Mouse (Mus musculus) kidney, adult 9 months (tissue): ENCODE measurements around the gene Gria1.

Source experiments
- DNase-seq: peaks from one replicate; pipeline ENCODE4 v3.0.0; 2022

Gria1 gene

DNA sequence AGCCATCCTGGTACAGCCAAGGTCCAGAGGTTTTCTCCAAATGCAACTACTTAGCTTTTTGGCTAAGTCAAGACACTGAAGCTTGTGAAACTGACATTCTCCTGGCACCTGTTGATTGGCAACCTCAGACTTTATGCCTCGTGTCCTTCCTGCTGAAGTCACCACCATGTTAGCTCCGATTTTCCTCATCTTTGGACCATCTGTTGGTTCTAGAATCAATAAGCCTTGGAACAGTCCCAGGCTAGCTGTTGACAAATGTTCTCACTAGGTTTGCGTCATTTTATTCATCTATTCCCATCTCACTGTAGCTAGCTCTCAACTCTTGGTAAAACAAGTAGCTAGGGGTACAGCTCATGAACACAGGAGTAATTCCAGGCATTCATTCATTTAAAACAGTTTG is 51.3 kb downstream of the Gria1 start:
- DNase-seq: no peak

DNA sequence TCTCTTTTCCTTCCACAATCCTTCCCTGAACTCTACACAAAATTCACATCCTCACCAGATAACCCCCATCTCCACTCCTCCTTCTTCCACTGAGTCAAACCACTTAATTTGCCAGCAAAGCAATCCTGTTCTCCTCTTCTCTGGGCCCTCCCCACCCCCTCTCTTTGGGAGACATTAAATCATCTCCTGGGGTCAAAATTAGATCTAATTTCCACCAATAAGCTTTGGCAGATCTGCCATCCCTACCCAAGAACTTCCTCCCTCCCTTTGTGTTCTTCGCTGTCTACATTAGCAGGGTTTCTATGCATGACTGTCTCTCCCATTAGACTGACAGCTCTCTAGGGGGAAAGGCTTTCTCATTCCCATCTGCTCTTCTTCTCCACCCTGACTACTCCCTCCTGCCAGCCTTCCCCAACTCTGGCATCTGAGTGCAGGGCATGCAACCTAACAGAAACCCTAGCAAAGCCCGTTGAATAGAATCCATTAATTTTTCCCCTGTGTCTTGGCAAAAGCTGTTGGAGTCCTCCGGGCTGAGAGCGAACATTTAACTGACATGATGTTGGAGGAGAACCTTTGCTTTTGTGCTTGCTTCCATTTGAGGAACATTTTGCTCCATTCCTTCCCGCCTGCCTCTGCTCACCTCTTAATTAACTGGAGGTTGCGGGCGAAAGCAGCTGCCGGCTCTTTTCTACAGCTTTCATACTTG is 59.2 kb downstream of the Gria1 start:
- no peak for DNase-seq

DNA sequence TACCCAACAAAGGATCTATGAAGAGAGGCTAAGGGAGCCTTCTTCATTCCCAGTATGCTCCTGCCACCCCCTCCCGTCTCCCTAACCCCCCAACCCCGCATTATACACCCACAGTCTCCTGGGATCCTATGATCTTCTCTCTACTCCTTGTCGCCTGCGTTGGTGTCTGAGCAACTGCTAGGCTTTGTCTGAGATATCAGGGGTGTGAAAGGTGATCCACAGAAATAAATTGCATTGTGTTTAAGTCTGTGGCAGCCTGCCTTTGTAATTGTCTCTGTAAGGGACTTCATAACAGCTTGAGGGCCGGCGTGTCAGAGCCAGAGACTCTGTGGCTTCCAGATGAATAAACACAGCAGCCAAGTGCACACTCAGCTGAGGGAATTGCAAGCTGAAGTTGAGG is 61.0 kb downstream of the Gria1 start:
- no peak for DNase-seq

DNA sequence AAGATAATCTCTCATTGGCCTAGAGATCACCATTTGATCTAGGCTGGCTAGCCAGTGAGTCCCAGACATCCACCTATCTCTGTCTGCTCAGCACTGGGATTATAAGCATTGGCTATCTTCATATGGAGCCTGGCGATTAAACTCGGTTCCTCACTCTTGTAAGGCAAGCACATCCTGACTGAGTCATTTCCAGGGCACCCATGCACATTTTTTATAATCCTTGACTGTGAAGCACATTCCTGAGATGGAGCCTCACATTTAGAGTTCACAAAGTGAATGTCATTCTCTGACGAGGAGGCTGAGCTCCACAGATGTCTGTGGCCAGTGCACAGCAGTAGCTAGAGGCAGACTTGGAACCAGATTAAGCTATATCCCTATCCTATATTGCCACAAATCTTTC is 68.2 kb downstream of the Gria1 start:
- no peak for DNase-seq

DNA sequence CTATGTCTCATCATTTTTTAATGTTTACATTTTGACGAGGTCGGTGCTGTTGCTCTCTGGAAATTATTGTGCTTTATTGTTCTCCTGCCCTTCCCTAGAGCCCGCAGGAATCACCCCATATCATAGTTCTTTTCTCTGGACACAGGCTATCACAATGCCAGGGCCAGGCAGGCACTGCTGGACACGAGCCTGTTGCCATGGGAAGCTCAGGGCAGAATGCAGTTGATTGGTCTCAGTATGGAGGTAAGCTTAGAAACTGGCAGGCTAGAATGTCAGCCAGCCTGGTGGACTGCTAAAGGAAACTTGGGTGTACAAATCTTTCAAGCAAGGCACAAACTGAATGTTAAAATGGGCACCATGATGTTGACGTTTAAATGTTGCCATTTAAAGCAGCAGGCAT is 78.3 kb downstream of the Gria1 start:
- DNase-seq: no peak

DNA sequence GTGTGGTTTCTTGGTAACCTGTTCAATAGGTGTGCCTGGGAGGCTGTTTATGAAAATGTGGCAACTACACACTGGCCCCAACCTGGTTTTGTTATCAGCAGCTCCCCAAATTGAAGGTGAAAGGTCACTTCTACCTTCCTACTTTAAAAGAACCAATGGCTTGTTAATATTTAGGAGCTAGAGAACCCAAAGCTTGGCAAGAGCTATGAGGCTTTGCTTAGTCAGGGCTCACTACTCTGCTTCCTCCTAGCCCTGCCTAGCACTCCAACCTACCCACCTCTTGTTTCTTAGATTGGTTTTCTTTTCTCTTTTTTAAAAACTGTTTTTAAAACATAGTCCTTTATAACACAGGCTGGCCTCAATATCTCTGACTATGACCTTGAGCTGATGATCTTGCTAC is 79.5 kb downstream of the Gria1 start:
- DNase-seq: no peak

DNA sequence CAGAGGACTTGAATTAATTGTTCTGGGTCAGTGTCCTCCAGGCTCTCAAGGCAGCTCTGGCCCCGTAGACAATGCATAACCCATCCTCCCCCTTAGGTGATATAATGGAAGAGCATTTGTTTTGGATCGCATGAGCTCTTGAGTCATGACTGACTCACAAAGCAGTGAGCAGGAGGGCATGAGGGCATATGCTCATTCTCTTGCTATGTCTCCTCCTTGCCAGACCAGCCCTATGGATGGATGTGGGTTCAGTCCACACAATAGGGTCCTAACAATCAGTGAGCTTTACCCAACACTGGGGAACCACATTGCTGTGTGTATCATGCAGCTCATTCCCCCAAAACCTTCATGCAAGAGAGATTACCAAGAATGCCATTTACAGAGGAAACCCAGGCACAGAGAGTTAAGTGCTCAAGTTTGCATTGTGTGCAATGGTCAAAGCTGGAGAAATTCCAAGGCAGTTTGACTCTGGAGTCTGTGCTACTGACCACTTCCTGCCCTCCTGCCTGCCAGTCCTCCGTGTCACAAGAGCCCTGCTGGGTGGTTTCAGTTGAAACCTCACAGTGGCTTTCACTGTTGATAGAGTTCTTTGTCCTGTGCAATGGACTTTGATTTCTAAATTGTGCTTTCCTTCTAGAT is 80.2 kb downstream of the Gria1 start:
- no peak for DNase-seq

DNA sequence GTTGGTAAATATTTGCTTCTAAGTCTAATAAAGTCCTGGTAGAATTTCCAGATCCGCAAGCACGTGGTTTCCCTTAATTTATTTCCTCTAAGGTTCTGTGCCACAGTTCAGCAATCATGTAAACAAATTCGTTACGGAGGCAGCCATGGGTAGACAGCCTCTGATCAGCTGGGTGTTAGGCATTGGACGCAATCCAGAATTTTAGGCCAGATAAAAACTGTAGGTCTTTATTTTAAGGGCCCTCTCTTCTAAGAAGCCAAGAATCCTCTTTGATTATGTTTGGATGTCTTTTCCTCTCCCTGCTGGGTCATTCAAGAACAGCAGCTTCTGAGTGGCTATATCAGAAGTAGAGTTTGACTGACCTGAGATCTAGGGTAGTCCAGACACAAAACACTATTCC is 89.3 kb downstream of the Gria1 start:
- peak; percentile 26 for DNase-seq

DNA sequence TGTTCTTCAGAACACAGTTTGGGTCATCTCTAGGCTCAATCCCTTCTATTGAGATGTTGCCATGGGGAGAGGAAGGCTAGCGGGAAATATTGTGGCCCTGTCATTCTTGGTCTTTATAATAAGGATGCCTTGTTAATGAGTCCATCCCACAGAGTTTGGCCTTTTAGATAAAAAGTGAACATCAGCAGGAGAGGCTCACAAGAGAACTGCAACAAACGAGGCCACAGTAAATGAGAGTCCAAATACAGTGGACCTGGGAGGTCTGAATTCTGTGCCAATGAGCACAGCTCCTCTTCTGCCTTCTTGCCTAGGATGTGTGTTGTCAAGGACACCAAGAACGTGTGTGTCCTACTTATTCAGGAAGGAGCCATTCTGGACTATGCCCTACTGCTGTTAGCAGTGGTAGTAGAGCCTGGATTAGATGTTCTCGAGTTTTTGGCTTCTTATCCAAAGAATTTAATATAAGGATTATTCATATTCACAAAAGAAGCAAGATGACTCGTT is 92.6 kb downstream of the Gria1 start:
- DNase-seq: no peak

DNA sequence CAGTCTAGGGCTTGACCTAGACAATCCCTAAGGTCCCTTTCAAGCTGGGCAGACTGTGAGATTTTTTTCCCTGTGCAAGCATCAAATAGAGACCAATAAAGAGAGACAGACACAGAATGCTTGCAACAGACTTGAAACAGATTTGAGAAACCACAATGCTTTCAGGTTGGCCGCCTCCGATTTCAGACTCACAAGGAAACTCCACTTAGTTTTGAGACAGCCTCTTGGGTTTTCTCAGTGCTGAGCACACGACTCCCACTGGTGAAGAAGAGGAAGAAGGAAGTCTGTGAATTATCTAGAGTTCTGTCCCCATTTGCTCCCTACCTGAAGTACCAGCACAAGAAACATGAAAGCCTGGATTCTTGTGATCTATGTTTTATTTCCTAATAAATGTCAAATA is 94.5 kb downstream of the Gria1 start:
- DNase-seq: no peak

DNA sequence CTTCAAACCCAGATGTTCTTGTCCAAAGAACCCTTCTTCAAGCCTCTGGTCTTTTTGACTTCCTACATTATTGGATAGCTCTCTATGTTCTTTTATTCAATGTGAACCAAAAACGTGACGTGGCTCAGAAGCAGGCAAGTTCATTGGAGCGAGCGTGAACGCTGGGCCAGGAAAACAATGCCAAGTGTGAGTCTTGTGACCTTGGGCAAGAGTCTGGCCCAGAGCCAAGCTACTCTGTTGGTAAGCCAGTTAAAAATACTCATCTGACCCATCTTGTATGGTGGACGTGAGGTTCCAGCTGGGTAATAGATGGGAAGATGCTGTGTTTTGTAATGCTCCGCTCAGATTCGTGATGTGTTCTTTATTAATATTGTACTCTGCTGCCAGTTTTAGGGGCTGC is 101.2 kb downstream of the Gria1 start:
- no peak for DNase-seq

DNA sequence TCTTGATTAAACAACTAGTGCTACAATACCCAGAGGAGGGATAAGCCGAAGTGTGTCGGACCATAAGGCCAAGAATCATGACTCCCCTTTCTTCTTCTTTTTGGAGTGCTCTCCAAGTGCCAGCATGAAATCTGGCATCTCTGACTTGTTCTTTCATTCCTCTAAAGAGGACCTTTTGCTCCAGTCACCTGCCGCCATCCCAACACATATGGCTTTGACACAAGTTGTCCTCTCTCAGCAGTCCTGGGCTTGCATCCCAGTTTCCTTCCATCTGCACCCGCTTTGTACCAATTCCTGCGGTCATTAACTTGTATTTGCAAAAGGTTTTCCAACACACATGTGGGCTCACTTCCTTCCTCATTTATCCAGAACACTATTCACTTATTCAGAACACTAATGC is 103.2 kb downstream of the Gria1 start:
- no peak for DNase-seq

DNA sequence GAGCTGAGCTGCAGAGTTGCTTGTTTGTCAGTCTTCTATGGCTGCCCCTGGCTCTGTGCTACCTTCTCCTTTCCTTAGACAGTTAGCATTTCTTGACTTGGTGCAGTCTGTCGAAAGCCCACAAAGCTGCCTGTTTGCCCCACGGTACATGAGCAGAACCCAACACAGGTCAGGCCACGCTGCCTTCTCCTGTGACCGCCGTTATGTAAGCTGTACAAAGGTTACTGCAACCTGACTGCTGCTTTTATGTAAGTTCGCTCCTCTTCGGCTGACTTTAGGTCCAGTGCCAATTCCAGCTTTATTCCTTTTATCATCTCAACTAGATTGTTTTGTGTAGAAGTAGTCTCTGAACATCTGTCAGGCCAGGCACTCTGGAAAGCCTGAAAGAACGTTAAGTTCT is 115.9 kb downstream of the Gria1 start:
- peak; percentile 83 for DNase-seq

DNA sequence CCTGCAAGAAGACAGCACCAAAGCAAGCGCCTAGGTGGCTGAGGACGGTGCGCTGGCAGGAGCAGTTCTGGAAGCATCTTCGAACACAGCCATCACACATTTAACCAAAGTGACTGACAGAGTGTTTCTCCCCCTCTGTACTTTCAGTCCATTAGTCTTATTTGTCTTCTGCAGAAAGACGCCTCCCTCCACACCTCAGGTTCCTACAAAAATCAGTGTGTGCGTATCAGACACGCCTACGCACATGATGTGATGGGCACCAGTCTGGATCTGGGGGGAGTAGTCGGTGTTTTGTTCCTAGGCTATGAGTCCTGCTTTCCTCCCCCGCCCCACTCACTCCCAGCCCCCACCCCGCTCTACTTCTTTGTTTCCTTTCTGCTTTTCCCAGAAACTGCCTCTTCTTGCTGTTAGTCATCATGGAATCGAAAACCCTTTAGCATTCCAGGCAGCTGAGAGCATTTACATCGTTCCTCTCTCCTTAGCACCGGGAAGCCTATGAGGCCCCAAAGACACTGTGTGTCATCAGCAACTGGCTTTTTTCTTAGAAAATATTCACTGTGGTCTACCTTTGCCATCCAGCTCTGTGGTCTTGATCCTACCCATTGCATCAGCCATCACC is 129.1 kb downstream of the Gria1 start:
- DNase-seq: no peak

DNA sequence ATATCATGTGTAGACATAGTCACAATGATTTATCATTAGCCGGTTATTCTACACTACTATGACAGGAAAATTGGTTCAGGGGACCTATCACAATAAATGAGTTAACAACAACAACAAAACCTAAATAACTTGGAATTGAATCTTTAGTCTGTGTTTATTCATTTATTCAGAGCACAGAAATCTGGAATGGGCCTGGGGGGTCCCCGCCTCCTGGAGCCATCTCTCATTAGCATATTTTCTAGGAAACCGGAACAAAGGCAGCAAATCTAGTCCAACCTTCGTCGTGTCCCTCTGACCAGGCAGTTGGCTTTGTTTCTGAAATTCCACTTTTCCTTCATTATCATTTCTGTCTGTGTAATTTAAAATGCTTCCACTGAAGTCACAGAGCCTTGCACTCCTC is 132.5 kb downstream of the Gria1 start:
- no peak for DNase-seq

DNA sequence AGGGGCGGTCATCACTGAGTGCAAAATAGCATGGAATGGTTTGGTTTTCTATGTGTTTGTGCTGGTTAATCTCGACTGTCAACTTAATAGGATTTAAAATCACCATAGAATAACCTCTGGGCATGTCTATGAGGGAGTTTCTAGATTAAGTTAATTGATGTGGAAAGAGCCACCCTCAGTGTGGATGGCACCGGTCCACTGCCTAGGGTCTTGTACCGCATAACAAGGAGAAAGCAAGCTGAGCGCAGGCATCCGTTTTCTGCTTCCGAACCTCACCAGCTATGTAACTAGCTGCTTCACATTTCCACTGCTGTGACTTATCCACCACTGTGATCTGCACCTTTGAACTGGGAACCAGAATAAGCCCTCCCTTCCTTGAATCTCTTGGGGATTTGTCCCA is 134.0 kb downstream of the Gria1 start:
- no peak for DNase-seq

DNA sequence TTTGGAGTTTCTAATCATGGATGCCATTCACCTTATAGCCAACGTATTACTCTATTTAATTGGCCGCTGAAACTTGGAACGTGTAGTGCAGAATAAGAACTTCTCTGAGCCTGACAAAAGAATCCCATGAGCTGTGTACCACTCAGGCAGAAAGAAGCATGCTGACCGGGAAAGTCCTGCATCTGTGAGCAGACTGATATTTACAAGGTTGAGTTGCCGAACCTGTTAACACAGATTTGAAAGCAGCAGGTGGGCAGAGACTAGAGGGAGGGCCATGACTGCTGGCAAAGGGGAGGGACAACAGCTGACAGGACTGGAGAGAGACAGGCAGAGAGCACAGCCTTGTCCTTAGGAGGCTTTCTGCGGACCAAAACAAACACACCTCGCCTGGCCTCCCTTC is 134.5 kb downstream of the Gria1 start:
- no peak for DNase-seq

DNA sequence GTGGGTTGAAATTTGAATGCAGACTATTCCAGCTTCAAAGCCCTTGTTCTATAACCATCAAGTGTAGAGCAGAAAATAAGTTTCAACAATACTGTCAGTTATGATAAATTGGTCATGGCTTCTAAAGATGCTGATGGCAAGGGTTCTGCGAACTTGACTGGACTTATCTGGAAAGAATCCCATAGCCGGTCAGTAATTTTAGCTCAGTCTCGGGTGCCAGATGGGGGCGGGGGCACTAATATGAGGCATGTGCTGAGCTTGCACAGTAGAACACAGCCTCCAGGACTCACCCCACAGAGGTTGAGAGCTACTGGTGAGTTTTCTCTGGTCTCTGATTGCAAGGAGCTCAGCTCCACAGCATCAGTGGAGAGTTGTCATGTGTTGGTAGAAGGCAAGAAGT is 140.5 kb downstream of the Gria1 start:
- DNase-seq: no peak

DNA sequence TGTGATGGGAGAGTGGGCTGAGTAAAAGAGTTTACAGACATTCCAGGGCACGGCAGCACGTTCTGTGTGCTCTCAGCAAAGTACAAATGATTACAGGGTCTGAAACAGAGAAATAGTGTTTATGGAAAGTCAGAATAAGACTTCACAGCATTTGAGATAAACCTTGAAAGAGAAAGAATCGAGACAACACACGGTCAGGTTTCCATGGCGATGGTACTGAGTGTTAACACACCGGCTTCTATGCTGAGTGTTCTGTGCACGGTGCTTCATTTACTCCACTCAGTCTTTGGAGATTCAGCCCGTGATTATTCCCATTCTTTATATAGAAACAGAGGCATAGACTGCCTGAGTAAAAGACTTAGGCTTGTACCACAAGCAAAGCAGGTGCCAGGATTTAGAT is 143.8 kb downstream of the Gria1 start:
- DNase-seq: no peak

DNA sequence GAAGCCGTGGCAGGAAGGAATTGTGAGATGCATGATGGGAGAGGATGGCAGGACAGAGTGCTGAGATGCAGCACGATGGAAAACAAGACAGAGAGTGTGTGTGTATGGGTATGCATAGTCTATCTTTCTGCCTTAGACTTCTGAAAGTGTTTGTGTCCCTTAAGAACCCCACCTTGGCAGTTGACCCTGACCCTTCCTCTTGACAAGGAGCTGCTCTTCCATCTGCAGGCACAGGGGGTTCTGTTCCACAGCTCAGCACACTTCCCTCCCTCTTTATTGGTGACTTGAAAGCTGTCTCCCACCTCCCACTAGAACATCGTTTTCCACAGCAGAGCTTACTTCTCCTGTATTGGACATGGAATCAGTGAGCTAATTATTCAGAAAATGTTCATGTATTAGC is 148.2 kb downstream of the Gria1 start:
- DNase-seq: no peak

DNA sequence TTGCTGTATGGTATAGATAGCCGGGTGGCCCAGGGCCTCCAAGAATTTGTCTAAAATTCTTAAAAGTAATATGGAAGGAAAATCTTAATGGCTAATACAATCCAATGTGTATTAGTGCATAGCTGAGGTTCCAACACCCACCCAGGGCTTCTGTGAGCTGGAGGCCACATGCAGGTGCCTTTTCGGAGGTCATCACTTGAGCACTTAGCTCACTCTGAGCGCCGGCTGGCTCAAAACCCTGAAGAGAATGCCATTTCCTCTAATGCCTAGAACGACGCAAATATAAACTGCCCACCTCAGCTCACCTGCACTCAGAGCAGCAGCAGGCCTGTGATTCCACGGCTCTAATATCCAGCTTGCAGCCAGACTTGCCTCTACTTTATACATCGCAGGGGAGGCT is 148.9 kb downstream of the Gria1 start:
- no peak for DNase-seq

DNA sequence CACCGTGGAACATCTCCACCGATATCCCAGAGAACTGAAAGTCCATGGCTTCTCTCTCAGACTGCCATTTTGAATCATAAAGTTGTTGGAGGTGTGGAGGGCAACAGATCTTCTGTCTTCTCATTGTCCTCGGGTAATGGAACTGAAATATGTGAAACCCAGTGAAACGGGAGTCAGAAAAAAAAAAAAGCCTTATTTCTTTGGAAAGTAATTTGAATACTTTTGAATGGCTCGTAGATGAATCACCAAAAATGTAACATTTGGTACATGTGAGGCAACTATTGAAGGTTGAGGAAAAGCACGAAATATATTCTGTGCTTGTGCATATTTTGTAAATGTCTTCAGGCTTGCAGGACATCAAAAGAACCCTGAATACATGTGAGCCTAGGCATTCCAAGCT is 151.7 kb downstream of the Gria1 start:
- DNase-seq: no peak

DNA sequence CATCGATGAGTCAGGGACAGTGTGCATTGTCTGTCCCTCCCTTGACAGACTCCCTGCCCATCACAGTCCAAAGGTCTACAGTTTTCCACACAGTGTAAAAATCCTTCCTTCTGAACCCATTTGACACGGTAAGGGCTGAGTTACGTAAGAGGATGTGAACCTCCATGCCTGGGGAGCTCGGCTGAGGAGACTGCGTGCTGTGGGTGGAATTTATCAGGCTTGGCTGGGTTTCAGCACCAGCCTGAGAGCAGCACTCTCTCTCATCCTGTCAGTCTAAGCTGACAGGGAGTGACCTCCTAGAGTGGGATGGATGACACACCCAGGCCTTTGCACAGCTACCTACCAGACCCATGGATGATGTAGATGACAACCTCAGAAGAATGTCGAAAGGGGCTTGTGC is 158.9 kb downstream of the Gria1 start:
- peak; percentile 37 for DNase-seq

DNA sequence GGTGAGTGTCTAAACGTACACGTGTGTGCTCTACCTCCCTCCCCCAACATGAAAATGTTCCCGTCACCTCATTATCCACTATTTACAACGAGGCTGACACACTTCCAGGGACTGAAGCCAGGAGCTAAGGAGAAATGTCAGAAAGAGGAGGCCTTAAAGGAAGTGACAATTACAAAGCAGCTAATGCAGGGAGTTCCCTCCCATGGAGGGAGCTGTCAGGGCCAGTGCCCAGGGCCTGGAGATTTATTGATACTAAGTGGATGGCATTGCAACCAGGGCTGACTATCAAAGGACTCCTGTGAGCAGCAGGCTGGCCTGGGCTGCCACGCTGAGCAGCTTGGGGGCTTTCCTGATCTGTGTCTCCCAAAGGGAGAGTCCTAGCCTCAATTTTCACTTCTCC is 163.0 kb downstream of the Gria1 start:
- DNase-seq: no peak

DNA sequence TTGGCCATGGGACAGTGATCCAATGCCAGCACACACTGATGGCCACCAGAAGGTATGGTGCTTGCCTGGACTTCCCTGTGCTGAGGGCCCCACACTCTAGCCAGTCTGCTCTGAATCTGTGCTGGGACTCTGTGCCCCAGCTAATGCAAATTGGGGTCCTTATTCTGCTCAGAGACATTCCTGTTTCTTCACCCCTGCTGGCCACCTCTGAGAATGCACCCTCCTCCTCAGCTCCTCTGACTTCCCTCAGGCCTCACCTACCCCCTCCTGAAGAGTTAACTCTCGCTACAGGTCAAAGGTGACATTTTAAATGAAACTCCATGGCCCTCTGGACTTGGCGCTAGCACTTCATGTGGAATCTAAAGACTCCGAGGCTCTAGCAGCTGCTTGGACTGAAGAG is 165.4 kb downstream of the Gria1 start:
- no peak for DNase-seq
